Mouse (Mus musculus): Measurements from ENCODE around the gene Stxbp4.

Stxbp4 gene

DNA sequence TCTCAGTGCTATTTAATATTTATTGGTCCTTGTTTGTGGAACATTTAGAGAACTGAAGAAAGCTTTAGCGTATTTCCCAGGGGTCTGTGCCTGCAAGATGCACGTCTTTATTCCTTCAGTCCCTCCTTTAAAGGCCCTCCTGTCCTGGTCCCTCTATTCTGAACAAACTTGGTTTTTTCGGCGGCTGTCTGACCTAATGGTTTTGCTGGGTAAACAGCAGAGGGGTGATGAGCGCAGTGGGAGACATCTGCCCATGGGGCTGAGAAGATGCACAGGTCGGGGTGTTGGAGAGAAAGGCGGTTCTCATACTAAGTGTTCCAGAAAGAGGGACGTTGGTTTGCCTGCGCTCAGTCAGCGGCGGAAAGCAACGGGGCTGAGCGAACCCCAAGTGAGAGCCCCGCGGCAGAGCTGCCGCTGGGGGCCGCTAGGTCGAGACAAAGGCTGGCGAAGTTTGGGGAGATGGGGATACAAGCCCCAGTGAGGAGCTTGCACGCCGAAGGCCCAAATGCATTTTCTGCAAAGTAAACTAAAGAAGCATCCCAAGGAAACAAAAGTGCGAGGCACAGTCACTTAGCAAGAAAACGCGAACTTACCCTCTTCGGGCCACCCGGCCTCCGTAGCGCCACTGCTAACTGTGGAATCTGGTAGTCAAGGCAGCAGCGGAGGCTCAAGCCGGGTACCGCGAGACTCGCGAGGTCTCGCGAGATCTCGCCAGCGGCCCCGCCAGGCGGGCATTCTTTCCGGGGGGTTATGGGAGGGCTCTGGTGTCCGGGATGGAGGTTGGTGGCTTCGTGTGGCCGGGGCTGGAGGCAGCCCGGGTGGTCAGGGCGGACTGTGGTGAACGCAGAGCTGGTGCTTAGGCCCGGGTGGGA is at the start of gene Stxbp4, which contains the start of gene Cox11:
TSS of gene Stxbp4 (minus strand) at position 645 of the 872 bp plus-strand sequence.
TSS of gene Cox11 (plus strand) at position 734 of the 872 bp plus-strand sequence.
- peak; percentile 92 to 94 for DNase-seq (ENCODE audit: low spot score in 2 of 2)

DNA sequence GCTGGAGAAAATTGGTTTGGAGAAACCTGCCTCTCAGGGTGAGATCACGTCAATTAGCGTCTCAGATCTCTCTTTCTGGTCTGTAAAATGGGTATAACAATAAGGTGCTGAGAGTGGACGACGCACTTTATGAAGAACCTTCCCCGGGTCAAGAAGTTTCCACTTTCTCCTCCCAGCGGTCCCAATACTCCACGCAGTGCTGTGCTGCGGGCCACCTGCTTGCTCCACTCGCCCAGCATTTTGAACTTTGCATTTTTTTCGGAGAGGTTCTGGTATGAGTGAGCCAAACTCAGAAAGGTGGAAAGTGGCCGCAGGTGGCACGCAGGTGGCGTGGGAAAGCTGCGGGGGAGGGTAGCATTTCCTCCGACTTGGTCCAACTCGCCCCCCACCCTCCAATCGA is 49.2 kb upstream of the Stxbp4 start:
- no peak for DNase-seq (ENCODE audit: low spot score in 2 of 2)

DNA sequence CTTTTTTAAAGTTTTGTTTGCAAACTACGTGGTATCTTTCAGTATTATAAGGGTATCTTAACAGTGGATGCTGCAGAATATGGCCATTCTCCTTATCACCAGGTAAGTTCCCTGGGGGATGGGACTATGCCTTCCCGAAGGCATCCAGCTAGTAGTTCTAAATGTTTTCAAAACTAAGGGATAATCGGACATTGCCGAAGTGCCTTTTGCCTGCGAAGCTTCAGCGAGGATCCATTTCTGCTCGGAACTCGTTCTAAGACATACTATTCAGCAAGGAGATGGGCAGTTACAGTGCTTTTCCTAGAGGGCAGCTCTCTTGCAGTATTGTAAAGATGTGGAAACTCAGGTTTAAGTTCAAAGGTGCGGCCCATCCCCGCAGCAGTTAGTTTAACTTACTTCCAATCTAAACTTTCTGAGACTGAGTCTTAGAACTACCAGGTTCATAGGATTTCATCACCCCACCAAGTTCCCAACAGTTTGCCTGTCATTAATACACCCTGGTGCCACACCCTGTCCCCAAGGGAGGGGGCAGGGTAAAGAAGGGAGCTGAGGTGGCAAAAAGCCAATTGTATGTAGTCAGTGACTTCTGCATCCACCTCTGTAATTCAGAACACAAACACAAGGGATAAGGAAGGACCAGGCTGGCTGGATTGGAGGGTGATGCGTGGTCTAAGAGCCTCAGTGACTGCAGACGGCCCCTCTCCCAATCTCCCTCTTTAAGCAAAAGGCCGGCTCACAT is 48.6 kb upstream of the Stxbp4 start:
- no peak for DNase-seq (ENCODE audit: low spot score in 2 of 2)

DNA sequence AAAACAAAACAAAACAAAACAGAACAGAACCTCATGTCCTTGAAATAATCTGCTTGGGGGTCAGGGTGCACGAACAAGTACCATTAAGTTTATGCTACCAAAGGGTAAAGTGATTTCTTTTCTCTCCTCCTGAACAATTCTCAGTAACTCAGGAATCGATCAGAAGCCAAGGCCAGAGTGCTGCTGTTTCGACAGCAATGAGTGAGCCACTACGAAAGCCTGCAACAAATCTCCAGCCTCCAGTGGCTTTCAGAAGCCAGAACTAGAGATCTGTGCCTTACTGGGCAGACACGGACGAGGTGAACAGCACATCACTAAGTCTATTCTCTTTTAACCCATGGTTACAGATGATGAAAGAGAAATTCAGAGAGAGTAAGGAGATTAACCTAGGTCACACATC is 47.3 kb upstream of the Stxbp4 start:
- DNase-seq (ENCODE audit: low spot score in 2 of 2) = no peak

DNA sequence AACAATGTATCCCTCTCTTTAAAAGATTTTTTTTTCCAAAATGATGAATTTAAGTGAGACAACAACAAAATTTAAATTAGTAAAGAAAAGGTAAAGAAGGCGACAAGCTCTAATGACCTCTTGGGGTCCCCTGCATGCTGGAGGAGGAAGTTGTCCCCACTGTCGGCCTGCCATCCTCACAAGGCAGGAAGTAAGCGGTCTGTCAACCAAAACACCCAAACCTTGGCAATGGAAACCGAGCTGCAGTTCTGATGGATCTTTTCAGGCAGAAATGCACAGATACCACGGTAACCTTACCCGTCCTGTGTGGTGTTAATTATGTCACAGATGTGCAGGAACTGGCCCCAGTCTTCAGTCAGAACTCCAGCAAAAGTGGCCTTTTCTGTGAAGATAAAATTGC is 46.9 kb upstream of the Stxbp4 start:
- DNase-seq (ENCODE audit: low spot score in 2 of 2) = no peak

DNA sequence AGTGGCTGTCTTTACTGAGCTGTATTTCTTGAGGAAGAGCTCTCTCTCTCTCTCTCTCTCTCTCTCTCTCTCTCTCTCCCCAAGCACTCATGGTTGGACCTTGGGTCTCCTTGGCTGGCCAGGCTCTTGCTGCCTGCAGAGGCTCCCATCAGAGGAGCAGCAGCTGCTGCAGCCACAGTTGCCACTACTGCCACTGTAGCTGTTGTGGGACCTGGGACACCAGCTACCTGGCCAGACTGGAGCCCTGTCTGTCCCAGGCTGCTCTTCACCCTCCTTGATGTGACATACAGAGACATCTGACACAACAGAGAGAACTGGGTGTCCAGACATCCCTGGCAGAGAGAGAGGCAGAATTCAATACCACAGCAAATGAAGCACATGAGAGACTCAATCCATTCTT is 43.3 kb upstream of the Stxbp4 start:
- no peak for DNase-seq (ENCODE audit: low spot score in 2 of 2)

DNA sequence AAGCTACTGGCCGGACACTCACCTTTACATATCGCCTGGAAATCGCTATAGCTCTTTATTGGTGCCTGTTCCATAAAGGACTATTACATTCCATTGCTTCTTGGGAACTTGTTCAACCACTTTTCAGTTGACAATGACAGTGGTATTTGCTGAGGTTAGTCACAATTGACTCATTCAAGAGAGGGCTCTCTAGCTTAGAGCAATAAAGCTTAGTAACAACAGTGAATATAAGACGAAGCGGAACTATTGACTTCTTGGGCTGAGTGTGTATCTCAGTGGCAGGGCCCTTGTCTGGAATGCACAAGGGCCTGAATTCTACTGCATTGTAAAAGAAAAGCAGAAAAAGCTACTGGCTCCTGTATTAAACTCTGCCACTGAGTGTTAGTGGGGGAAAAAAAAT is 40.7 kb upstream of the Stxbp4 start:
- DNase-seq (ENCODE audit: low spot score in 2 of 2) = no peak

DNA sequence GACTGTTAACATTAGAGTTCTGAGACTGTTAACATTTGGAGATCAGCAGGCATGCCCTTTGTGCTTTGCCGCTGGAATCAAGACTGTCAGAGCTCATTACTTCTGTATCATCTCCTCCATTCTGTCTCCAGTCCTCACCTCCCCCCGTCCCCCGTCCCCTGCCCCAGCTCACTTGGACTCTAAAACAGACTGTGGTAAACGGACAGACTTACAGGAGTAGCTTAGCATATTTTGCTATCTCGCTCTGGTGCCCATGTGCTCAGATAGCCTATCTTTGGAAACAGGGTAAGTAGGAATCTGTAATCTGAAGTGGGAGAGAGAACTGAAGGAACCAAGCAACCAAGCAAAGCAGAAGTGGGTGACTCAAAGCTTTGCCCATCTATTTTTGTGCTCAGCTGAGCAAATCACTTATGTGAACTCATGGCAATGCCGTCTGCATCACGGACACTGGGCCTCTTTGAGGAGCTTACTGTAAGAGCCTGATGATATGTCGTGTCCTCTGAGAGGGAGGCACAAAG is 39.9 kb upstream of the Stxbp4 start:
- peak; percentile 26 to 64 for DNase-seq (ENCODE audit: low spot score in 2 of 2)

DNA sequence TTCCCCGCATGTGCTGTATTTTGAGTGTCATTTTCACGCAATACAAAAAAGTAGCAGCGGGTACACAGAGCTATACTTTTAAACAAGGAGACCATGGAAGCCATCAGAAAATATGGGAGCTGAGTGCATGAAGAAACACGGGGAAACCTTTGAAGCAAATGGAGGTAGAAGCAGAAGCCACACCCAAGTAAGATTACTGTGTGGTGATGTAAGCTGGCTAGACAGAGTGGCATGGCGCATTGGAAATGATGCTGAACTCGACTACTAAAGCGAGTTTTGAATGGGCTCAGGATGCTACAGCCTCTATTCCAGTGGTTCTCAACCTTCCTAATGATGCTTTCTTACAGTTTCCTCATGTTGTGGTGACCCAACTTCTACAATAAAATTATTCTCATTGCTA is 39.1 kb upstream of the Stxbp4 start:
- no peak for DNase-seq (ENCODE audit: low spot score in 2 of 2)

DNA sequence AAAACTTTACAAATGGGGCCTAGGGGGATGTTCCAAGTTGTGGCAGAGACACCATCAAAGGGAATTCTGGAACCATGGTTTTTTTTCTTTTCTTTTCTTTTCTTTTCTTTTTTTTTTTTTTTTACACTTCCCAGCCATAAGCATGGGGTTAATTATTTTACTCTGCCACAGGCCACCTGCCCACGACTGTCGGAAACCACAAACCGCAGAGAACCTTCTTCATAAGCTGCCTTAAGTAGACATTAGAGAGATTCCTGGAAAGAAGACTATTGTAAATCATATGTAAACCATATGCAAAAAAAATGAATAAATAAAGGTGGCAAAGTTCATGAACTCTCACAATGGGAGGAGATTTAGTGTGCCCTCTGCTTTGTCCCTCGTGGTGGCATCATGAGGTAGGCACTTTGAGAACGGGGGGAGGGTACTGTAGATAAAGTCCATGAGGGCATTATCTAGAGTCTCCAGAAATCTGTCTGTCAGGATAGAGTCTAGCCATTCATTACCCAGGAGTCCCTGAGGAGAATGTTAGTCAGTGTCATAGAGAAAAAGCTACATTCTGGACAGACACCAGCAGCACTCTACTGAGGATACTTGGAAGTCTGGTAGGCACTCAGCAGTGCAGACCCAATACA is 37.7 kb upstream of the Stxbp4 start:
- DNase-seq (ENCODE audit: low spot score in 2 of 2) = no peak

DNA sequence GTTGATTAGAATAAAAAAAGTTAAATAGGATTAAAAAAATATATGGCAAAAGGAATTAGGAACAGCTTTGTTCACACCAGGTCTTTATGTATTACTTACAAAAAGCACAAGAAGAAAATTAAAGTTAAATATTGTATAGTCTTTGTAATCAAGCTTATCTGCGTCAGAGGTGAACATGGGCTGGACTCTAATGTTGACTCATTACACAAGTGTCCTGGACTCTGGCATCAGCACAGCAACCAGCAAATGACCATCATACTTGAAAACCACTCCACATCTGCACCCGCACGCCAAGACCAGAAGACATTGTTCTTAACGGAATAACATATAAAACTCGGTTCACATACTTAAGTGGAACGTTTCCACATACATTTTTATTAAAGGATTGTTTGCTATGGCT is 29.4 kb upstream of the Stxbp4 start:
- no peak for DNase-seq (ENCODE audit: low spot score in 2 of 2)

DNA sequence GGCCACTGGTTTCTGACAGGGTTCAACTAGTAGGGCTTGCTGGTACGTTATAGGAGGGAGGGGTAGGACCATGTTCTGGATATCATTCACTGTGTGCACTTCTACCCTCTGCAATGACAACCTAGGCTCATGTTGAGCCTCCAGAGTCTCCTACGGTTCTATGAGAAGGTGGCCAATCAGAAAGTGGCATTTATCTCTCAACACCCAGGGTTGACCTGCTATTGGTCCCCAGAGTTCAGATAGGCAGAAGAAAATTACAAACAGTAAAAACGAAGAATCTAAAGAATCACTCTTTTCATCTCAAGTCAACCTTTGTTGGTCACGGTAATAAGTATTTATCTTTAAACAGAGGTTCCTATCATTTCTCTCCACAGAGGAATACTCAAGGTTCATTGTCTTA is 29.0 kb upstream of the Stxbp4 start:
- DNase-seq (ENCODE audit: low spot score in 2 of 2) = no peak

DNA sequence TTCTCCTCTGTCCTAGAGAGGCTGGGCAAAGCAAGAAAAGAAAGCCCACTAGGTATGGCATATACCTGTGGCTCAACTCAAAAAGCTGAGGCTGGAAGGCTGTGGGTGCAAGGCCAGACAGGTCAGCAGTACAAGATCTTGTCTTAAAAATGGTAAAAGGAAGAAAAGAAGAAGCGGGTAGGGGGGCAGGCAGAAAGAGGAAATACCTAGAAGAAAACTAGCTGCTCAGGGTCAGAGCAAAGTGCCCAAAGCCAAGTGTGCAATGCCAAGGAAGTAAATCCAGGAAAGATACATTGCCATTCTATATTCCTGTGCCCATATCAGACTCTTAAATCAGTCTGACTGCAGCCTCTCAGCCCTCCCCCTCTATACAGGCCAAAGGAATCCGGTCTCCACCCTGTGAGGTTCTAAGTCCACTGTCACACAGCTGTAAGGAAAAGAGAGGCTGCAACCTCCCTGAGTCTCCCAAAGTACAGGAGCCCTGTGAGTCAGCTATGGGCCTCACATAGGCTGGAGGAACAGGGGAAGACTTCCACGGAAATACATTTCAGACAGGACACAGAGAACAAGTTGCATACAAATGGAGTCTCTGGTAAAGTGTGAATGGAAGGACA is 28.4 kb upstream of the Stxbp4 start:
- no peak for DNase-seq (ENCODE audit: low spot score in 2 of 2)

DNA sequence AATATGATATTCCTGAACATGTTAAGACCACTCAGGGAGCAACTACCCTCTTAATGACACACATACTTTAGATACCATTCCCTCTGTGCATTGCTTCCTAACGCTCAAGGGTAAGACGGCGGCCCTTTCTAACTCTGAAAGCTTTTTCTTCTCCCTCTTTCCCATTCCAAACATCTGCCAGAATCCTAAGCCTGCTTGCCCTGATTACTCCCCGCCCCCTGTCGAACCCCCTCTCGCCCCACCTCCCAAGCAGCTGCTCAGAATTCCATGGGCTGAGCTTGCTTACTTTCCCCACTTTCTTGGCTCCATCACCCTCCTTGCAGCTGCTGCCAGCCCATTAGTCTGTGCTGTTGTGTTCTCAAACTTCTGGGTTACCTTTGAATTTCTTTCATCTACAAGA is 27.3 kb upstream of the Stxbp4 start:
- DNase-seq (ENCODE audit: low spot score in 2 of 2) = peak in 1 of 2 experiments; percentile 18

DNA sequence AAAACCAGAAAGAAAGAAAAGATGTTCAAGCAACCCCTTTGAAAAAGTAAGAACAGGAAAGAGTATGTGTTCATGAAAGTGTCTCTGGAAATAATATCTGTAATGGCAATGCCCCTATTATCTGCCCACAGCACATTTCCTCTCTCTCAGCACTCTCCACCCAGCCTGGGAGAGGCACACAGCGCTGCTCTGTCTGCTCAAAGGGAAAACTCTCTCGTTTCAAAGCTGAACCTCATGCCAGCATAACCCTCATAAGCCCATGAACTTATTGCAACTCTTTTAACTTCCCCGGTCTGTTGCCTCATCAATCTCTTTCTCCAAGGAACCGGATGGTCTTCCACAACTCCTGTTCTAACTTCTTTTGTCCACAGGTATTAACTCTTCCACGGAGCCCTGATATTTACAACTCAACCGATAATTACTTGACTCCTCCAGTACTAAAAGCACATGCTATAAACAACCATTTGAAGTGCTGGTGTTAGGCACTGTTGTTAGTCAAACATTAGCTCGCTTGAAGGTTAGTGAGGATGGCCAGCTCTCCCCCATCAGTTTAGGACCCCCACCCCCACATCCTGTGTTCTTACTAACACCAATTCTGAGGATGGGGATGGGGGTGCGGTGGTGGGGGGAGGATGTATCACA is 26.6 kb upstream of the Stxbp4 start:
- DNase-seq (ENCODE audit: low spot score in 2 of 2) = no peak

DNA sequence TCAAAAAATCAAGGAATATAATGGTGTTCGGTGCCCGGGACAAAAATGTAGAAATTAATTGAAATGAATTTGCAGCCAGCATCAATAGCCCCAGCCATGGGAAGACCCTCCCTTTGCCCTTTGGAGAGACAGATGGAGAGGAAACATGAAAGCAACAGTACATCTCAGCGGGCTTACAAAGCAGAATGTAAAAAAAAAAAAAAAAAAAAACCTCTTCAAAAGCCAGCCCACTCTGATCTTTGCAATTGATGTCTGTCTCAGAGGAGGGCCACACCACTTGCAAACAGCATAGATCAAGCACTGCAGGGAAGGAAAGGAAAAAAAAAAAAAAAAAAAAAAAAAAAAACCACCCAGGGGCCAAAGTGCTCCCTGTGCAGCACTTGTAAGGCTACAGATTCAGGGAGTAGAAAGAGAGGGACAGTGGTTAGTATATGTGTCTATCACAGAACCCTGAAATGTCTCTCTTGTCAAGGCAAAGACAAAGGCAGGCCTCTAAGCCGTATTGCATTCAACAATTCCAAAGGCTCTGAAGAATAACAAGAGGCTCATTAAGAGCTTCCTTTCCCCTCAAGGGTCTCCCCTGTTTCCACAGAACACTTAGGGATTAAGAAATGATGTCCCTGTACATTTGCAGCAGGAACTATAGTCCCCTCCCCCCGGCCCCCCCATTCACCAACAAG is 25.9 kb upstream of the Stxbp4 start:
- no peak for DNase-seq (ENCODE audit: low spot score in 2 of 2)

DNA sequence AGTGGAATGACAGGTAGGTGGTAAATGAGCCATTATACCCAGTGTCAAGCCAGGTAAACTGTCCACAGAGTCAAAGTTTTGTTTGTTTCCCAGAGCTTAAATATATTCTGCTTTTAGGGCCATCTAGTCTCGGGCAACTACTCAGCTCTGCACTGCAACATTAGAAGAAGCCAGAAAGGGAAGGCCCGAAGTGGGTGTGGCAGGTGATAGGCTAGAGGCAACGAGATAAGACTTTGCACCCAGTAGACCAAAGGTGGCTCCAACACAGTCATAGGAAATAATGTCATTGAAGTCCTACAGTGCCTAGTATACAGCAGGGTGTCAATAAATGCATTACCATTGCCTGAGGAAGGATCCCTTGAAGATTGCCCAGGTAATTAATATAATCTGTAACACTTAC is 25.2 kb upstream of the Stxbp4 start:
- DNase-seq (ENCODE audit: low spot score in 2 of 2) = no peak

DNA sequence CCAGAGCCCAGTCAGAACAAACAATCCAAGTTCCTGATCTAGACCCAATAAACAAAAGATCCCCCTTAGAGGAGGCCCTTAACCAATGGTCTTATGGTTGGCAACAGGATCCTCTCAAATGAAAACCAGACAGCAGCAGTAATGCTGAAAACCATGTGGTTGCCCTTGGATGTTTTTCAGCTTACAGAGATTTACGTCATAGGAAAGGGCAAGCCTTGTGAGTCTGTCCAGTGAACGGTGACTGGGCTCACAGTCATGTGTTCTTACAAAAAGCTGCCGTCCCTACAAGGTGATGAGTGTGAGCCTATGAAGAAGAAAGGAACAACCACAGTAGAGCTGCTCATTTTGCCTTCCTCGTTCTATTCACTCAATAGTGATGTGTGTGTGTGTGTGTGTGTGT is 22.8 kb upstream of the Stxbp4 start:
- DNase-seq (ENCODE audit: low spot score in 2 of 2) = no peak

DNA sequence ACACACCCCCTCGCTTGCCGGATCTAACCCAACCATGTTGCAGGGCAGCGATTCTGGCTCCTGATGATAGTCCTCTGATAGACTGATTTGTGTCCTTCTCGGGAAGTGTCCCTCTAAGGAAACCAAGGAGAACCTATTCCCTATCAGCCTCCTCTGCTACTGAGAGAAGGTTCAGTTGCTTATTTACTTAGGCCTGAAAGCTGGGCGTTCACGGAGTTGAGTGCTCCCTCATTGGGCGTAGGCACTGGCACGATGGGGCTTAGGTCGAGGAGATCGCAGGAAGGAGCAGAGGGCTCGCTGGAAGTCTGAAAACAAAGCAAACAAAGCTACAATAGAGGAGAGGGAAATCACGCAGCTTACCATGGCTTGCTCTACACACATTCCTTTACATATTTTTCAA is 19.6 kb upstream of the Stxbp4 start:
- DNase-seq (ENCODE audit: low spot score in 2 of 2) = no peak

DNA sequence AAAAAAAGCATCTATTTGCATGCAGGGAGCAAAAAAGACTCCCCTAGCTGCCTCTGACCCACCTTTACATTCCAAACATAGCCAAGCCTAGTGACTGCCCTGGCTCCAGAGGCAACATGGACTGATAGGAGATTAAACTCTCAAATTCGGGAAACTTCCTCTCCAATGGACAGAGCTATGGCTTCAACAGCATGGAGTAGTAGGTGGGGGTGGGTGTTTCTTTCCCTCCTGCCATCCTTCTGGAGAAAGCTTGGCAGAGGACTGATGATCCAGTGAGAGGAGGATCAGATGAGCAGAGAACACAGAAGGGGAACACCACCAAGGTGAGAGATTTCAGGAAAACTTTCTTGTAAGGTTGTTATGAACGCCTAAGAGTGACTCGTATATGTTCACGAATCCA is 14.7 kb upstream of the Stxbp4 start:
- DNase-seq (ENCODE audit: low spot score in 2 of 2) = no peak

Measured in right cerebral cortex, postnatal 36 days (tissue).